Mouse (Mus musculus): ENCODE results near the gene Zranb3.

GRCm38 (mm10) chr1:127956524-127956923 lies 146.3 kb downstream of the Zranb3 start:
- no peak for TF ChIP-seq CTCF (IDR thresholded peaks at IDR 0.05; ENCODE audit: extremely low read depth, insufficient read length, insufficient replicate concordance, low read depth, low read length)
- TF ChIP-seq POLR2A (IDR thresholded peaks at IDR 0.05; ENCODE audit: low read depth, low read length) = no peak
